Mouse (Mus musculus): ENCODE data around the gene Mnt.
"Not testable (repeated sequence)": the region's sequence is repeated elsewhere in the genome, so short reads cannot be mapped to it uniquely, and the experiment has no call there.

Gene Mnt

GRCm38 (mm10) chr11:74830256-74831161, at the start of gene Mnt:
TSS of gene Mnt (plus strand) at chr11:74830920.
- peak; percentile 99 to 100 for DNase-seq

GRCm38 (mm10) chr11:74792874-74793273, 37.8 kb upstream of the Mnt start:
- no peak for DNase-seq

GRCm38 (mm10) chr11:74800658-74801057, 30.1 kb upstream of the Mnt start:
- DNase-seq: no peak

- DNase-seq: no peak
Observed at GRCm38 (mm10) chr11:74804081-74804627, 26.6 kb upstream of the Mnt start.

- DNase-seq: no peak
Observed at GRCm38 (mm10) chr11:74807246-74807882, 23.4 kb upstream of the Mnt start.

GRCm38 (mm10) chr11:74808251-74808853, 22.4 kb upstream of the Mnt start:
- DNase-seq: no peak

GRCm38 (mm10) chr11:74810134-74810533, 20.6 kb upstream of the Mnt start:
- DNase-seq: no peak

GRCm38 (mm10) chr11:74811027-74811426, 19.7 kb upstream of the Mnt start:
- DNase-seq: not testable (repeated sequence)

- no peak for DNase-seq
Observed at GRCm38 (mm10) chr11:74811538-74811937, 19.2 kb upstream of the Mnt start.

- DNase-seq: no peak
Observed at GRCm38 (mm10) chr11:74815795-74816194, 14.9 kb upstream of the Mnt start.

GRCm38 (mm10) chr11:74820921-74821320, 9.8 kb upstream of the Mnt start:
- DNase-seq: no peak

- DNase-seq: peak in 1 of 2 experiments; percentile 53
Observed at GRCm38 (mm10) chr11:74821463-74821862, 9.3 kb upstream of the Mnt start.

- no peak for DNase-seq
Observed at GRCm38 (mm10) chr11:74822746-74823440, 7.8 kb upstream of the Mnt start.

- no peak for DNase-seq
Observed at GRCm38 (mm10) chr11:74826151-74826550, 4.6 kb upstream of the Mnt start.

- DNase-seq: no peak
Observed at GRCm38 (mm10) chr11:74826702-74827101, 4.0 kb upstream of the Mnt start.

- no peak for DNase-seq
Observed at GRCm38 (mm10) chr11:74827791-74828403, 2.8 kb upstream of the Mnt start.

- DNase-seq: peak in 1 of 2 experiments; percentile 38
Observed at GRCm38 (mm10) chr11:74828404-74828931, 2.3 kb upstream of the Mnt start.

GRCm38 (mm10) chr11:74828965-74829550, 1.7 kb upstream of the Mnt start:
- DNase-seq: peak in 1 of 2 experiments; percentile 23

- DNase-seq: peak in 1 of 2 experiments; percentile 87
Observed at GRCm38 (mm10) chr11:74829812-74830211, 908 bp upstream of the Mnt start.

GRCm38 (mm10) chr11:74831191-74831605, 478 bp downstream of the Mnt start:
- peak; percentile 65 to 72 for DNase-seq

All from cerebellum, postnatal 25 days (tissue).